Mouse (Mus musculus) layer of hippocampus, adult 9-11 months (tissue): ENCODE results near the gene Homez.

ENCODE experiments used
- DNase-seq: peaks from one replicate; pipeline ENCODE4 v3.0.0; 2022

Gene Homez

GRCm38 (mm10) chr14:54866936-54867335 lies 3.8 kb downstream of the Homez start:
- DNase-seq = no peak

DNA sequence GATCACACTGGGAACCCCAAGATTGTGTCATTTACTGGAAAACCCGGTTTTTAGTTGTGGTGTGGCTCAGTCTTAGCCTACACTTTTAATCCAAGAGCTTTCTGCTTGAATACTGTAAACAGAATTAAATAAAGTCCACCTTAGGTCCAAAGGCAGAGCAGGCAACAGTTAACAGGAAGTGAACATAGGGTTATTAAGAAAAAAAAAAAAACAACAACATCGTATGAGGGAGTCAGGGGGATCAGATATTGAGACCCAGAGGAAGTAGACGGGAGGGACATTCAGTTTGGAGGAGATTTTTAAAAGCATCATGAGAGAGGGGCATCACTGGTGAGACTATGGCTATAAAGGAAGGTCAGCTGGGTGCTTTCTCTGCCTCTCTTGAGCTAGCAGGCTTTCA lies 4.5 kb downstream of the Homez start:
- DNase-seq = no peak

DNA sequence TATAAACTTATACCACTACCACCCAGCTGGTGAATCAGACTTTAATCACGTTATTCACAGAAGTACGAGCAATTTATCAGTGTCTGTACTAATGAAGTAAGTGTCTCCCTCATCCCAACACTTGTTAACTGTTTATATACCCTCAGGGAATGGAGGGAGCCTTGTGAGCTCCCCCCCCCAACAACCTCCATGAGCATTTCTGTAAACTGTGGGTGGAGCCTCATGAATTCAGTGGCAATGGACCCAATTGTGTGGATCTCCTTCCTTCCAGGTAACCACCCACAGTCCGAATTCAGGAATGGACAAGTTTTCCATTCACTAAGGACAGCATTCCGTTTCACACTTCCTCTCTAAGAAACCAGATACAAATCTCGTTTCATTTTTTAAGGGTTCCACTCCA lies 5.1 kb downstream of the Homez start:
- DNase-seq = no peak

GRCm38 (mm10) chr14:54864313-54865036 lies 6.3 kb downstream of the Homez start:
- no peak for DNase-seq

GRCm38 (mm10) chr14:54863501-54864312 lies 7.1 kb downstream of the Homez start:
- DNase-seq = peak; percentile 93

GRCm38 (mm10) chr14:54860511-54860910 lies 10.2 kb downstream of the Homez start:
- DNase-seq = no peak

DNA sequence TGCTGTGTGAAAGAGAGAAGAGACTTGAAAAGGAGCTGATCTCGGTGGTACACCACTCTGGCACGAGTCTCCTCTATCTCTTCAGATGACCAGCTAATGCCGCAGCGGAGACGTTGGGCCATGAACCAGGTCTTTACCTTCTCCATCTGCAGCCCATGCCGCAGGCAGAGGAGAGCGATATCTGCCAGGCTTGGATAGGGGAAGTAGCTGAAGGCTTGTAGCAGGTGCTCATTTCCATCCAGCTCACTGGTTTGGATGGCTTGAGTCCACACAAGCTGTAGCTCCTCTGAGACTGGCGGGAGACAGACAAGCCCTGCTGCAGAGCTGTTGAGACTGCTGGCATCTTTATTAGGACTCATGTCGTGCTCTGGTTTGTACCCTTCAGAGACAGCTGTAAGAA lies 12.9 kb downstream of the Homez start:
- DNase-seq = no peak

DNA sequence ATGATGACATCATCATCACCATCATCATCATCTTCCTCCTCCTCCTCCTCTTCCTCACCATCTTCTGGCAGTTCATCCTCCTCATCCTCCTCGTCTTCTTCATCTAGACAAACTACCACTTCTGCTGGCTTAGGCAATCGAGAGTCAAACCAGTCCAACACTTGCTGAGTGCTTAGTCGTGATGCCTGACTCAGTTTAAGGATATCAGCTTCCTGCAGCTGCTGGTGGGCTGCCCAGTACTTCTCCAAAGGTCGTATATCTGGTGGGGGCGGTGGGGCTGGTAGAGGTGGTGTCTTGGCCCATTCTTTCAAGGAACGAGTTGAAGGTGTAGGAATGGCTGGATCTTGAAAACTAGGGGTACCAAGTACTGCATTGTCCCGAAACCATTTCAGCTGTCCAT lies 14.1 kb downstream of the Homez start:
- no peak for DNase-seq

GRCm38 (mm10) chr14:54855726-54856125 lies 15.0 kb downstream of the Homez start:
- no peak for DNase-seq

DNA sequence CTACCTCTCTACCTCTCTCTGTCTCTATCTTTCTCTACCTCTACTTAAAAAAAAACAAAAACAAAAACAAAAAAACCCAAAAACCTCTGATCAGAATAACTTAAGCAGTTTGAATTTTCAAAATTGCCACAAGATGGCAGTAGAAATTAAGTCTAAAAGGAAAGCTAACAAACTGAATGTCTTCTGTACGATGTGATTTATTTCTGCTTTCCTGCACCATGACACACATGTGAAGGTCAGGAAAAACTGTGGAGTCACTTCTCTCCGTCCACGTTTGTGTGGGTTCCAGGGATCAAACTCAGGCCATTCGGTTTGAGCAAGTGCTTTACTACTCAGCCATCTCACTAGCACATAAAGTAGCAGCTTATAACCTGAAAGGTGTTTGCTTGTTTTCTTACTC lies 27.3 kb downstream of the Homez start:
- no peak for DNase-seq

DNA sequence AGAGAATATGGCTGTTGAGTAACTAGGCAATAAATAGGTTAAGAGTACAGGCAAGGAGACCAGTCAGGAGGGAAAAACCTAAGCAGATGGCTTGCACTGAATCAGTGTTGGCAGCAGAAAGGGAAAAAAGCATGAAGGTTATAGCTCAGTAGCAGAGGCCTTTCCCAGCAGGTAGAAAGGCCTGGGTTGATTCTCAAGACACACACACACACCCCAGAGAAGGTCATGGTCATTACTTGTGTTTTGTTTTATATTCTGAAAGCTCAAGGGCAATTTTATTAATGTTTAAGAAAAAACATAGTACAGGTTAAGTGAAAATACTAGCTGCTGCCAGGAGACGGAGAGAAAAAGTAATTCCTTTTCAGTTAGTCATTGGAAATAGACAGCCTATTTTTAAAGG lies 47.0 kb downstream of the Homez start:
- no peak for DNase-seq

GRCm38 (mm10) chr14:54822301-54822700 lies 48.5 kb downstream of the Homez start:
- DNase-seq = no peak

DNA sequence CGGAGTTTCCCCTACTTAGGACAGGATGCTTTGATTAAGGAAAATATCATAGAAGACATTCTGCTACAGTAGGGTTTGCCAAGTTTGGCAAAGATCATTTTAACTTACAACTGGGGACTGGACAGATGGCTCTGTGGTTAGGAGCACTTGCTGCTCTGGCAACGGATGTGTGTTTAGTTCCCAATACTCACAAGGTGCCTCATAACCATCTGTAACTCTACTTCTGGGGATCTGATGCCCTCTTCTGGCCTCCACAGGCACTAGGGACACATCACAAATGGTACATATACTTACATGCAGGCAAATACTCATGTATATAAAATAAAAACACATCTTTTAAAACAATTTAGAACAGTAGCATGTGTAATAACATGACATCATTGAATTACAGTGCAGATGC lies 53.0 kb downstream of the Homez start:
- DNase-seq = peak; percentile 53

DNA sequence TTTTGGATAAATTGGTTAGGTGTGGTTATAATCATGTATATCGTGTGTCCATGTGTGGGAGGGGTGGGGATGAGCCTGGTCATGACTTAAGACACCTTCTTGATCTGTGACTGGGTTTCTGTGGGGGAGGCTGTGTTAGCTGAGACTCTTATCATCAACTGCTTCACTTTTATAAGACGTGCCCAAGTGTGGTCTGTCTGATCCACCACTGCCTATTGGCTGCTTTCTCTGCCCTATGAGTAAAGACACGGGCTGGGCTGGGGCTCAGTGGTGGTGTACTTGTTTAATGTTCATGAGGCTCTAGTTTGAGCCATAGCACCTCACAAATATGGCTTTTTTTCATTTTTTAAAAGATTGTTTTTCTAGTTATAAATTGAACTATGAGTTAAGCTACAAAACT lies 55.0 kb downstream of the Homez start:
- DNase-seq = no peak

DNA sequence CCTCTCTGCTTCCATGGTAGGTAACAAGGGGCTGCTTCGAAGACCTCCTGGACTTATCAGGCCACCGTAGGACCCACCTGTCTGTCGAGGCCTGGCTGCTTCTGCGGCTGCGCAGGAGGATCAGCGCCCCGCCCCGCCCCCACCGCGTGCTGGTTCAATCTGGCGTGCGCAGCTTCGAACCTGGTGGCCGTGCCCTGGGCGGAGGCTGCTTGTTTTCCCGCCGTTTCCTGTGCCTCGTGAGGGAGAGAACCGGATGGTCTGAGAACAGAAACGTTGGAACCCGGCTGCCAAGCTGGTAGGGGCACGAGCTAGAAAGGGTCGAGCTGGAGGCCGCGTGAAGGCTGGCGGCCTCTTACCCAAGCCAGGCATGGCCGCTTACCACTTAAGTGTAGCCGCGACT lies 56.8 kb downstream of the Homez start, which contains the start of gene Rnf212b:
Gene Rnf212b, plus strand, starts transcription at position 151 of the 400 bp plus-strand sequence.
- no peak for DNase-seq

GRCm38 (mm10) chr14:54809668-54810033 lies 61.1 kb downstream of the Homez start:
- DNase-seq = no peak

DNA sequence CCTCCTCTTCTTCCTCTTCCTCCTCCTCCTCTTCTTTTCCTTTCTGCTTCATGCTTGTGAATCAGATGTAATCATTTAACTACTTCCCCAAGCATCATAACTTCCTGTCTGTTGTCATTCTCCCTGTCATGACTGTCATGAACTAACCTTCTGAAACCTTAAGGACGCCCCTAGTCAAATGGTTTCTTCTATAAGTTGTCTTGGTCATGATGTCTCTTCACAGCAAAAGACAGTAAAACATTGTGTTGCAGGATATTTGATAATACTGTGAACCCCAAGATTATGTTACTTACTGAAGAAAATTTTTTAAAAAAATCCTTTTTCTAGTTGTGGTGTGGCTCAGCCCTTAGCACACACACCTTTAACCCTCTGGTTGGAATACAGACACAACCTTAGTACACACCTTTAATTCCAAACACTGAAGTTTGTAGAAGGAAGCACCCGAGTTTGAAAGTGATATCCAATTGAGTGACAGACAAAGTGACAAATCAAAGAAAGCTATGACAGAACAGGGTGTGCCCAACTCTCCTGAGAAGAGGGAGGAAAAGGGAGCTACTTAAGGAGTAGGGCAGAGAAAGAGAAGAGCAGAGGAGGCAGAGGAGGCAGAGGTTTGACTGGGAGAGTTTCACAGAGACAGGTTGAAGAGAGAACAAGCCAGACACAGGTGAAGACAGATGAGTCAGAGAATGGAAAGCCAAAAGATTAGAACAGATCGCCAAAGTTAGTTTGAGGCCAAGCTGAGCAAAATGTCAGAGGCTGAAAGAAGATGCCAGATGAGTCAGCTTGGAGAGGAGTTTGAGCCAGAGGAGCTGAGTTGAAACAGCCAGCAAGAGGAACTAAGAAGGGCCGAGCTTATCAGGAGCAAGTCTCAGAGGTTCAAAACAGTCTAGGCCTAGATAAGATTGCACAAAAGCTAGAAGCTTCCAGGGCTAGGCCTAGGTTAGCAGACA lies 61.8 kb downstream of the Homez start:
- no peak for DNase-seq

DNA sequence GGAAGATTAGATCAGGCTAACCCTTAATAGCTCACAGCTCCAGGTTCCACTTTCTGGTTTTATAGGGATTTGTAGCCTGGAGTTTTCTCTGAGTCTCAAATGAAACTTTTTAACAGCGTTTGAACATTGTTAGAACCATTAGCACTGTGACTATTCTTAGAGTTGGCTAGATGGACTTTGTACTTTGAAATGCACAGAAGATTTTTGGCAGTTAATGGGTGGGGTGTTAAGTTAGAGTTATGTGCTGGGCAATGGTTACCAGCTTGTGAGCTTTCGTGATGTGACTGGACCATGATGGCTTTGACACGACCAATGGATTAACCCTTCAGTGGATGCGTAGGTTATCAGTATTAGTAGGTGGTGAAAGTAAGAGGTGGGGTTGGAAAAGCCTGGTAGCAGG lies 64.6 kb downstream of the Homez start:
- DNase-seq = no peak
